Mouse (Mus musculus) megakaryocyte, embryonic 14.5 days (primary cell): Measurements from ENCODE around the gene Adarb1.

Experiments used
- FLI1 ChIP-seq: IDR thresholded peaks from 2 replicates; pipeline ENCODE4 v1.6.1; 2012; ENCODE audit warnings: low read length, inconsistent platforms, mixed read lengths
- GATA1 ChIP-seq: IDR thresholded peaks from 3 replicates; pipeline ENCODE4 v1.6.1; 2012; ENCODE audit warnings: mixed read lengths, low read length, inconsistent platforms, borderline replicate concordance

GRCm38 (mm10) chr10:77272980-77273730 is 144.9 kb downstream of the Adarb1 start:
- TF ChIP-seq FLI1 (no peak), GATA1 (no peak)
